Mouse (Mus musculus) C2C12 (cell line): ENCODE results near the gene Gm20388. TPM values are rescaled to one million over a fixed set of nuclear protein-coding genes. Genes with fewer than 3 reads are reported as not detected.

ENCODE experiments used
- H3K27me3 ChIP-seq: one replicate; pipeline ENCODE4 v1.6.1; 2011; ENCODE audit not compliant: control insufficient read depth, insufficient read depth, insufficient read length
- H3K36me3 ChIP-seq: one replicate; pipeline ENCODE4 v1.6.1; 2011; ENCODE audit not compliant: control insufficient read depth, insufficient read depth
- H3K4me3 ChIP-seq: one replicate; pipeline ENCODE4 v1.5.1; 2011; ENCODE audit warnings: mild to moderate bottlenecking, control low read depth; ENCODE audit not compliant: poor library complexity, insufficient read depth, severe bottlenecking
- H3K79me2 ChIP-seq: one replicate; pipeline ENCODE4 v1.6.1; 2011; ENCODE audit not compliant: control insufficient read depth, insufficient read depth
- H3K79me3 ChIP-seq: one replicate; pipeline ENCODE4 v1.6.1; 2011; ENCODE audit warnings: low read depth, control low read depth
- H3ac ChIP-seq: one replicate; pipeline ENCODE3; 2011; ENCODE audit warnings: low read depth; ENCODE audit not compliant: control insufficient read depth, insufficient read length
- CEBPB ChIP-seq: IDR thresholded peaks from one replicate; pipeline ENCODE4 v1.6.1; 2011; ENCODE audit warnings: low read depth, mild to moderate bottlenecking, control low read depth, moderate library complexity
- CTCF ChIP-seq: IDR thresholded peaks from one replicate; pipeline ENCODE4 v1.5.1; 2011; ENCODE audit not compliant: control insufficient read depth, insufficient read depth, insufficient read length
- FOSL1 ChIP-seq: IDR thresholded peaks from one replicate; pipeline ENCODE4 v1.8.0; 2011; ENCODE audit warnings: mild to moderate bottlenecking, low read length; ENCODE audit not compliant: poor library complexity, insufficient read depth, severe bottlenecking
- MAX ChIP-seq: IDR thresholded peaks from one replicate; pipeline ENCODE4 v1.6.1; 2011; ENCODE audit warnings: mild to moderate bottlenecking, control low read depth
- MYOD1 ChIP-seq: IDR thresholded peaks from one replicate; pipeline ENCODE4 v1.6.1; 2011; ENCODE audit warnings: low read depth; ENCODE audit not compliant: control insufficient read depth, insufficient read length
- MYOG ChIP-seq: IDR thresholded peaks from one replicate; pipeline ENCODE4 v1.6.1; 2011; ENCODE audit not compliant: control insufficient read depth, insufficient read length; ENCODE audit errors: extremely low read depth
- USF1 ChIP-seq: IDR thresholded peaks from one replicate; pipeline ENCODE4 v1.6.1; 2011; ENCODE audit warnings: low read depth, mild to moderate bottlenecking, control low read depth, moderate library complexity
- polyA plus RNA-seq: library from polyadenylated mRNA; unstranded; fragments of >200 nt; fragmentation: generic; extraction: Trizol; gene quantifications from one replicate; pipeline ENCODE4 v1.2.1, GENCODE M21; 2012; ENCODE audit warnings: missing spikeins

The Gm20388 gene
- polyA plus RNA-seq, 1 experiment = 15.0 TPM

DNA sequence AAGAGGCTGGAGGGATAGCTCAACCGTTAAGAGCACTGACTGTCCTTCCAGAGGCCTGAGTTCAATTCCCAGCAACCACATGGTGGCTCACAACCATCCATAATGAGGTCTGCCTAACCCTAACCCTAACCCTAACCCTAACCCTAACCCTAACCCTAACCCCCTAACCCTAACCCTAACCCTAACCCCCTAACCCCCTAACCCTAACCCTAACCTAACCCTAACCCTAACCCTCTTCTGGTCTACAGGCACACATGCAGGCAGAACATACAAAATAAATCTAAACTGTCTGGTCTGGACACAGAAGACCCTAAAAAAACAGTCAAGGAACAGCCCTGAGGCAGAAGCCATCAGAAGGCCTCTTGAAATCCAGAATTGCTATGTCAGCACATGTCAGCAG is 4050.7 kb downstream of the Gm20388 start:
- Histone ChIP-seq H3ac (no peak overlapping the region), H3K4me3 (no peak overlapping the region), H3K79me2 (no peaks in the 10 kb centered on the region), H3K36me3 (no peaks in the 10 kb centered on the region), H3K79me3 (no peaks in the 10 kb centered on the region), H3K27me3 (no peaks in the 10 kb centered on the region)
- TF ChIP-seq USF1 (no peak), CTCF (no peak), FOSL1 (no peak)

DNA sequence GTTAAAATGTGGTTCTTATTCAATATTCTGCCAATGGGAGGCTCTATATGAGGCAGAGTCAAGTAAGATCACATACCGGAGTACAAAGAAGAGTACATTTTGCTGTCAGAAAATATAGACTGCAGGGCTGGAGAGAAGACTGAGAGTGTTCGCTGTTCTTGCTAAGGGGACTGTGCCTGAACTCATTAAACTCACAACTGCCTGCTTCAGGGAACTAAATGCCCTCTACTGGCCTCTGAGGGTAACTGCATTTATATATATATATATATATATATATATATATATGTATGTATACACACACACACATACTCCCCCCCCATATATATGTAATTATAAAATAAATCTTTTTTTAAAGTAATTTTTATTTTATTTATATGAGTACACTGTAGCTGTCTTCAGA is 4056.3 kb downstream of the Gm20388 start:
- Histone ChIP-seq H3K79me2 (no peaks in the 10 kb centered on the region), H3K4me3 (no peak overlapping the region), H3K27me3 (no peaks in the 10 kb centered on the region), H3K79me3 (no peaks in the 10 kb centered on the region), H3ac (no peak overlapping the region), H3K36me3 (no peaks in the 10 kb centered on the region)
- TF ChIP-seq MYOG = no peak

DNA sequence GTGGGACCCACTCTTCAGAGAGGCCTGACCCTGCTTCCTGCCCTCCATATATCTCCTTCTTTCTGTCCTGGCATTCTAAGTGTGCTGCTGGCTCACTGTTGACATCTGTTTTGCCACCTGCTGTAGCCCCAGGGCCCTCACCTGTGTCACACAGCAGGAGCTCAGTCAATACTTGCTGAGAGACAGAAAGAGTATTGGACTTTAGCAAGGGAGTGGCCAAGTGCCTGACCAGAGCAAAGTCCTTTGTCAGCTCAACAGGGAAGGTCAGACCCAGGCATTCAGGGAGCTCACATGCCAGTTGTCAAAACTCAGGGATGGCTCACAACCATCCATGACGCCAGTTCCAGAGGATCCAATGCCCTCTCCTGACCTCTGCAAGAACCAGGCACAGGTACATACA is 4062.9 kb downstream of the Gm20388 start:
- Histone ChIP-seq H3K27me3 (no peaks in the 10 kb centered on the region), H3K4me3 (no peak overlapping the region)

DNA sequence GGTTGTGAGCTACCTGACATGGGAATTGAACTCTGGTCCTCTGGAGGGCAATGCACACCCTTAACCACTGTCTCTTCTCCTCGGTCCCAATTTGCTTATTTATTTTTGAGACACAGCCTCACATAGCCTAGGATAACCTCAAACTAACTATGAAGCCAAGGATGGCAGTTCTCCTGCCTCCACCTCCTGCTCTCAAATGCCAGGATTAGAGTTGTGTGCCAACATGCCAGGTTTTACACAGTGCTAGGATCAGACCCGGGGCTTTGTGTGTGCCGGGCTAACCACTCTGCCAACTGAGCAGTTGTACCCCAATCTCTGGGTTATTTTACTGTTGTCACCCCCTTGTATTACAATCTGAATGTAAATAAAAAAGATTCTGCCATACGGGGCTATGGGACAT is 4066.9 kb downstream of the Gm20388 start:
- Histone ChIP-seq H3K36me3 (no peaks in the 10 kb centered on the region), H3K79me3 (no peaks in the 10 kb centered on the region)
- TF ChIP-seq CTCF = no peak
- TF ChIP-seq USF1 = no peak
- no peak for TF ChIP-seq MYOG
- TF ChIP-seq FOSL1 = no peak
- TF ChIP-seq CEBPB = no peak
- TF ChIP-seq MAX = no peak
- TF ChIP-seq MYOD1 = no peak

More for the DNA sequence above, 4062.9 kb downstream of the Gm20388 start:
- no peak for TF ChIP-seq FOSL1
- no peak for TF ChIP-seq MYOG
- H3K79me2 ChIP-seq = no peaks in the 10 kb centered on the region
- H3ac ChIP-seq = no peak overlapping the region
- no peaks in the 10 kb centered on the region for H3K79me3 ChIP-seq
- no peaks in the 10 kb centered on the region for H3K36me3 ChIP-seq

DNA sequence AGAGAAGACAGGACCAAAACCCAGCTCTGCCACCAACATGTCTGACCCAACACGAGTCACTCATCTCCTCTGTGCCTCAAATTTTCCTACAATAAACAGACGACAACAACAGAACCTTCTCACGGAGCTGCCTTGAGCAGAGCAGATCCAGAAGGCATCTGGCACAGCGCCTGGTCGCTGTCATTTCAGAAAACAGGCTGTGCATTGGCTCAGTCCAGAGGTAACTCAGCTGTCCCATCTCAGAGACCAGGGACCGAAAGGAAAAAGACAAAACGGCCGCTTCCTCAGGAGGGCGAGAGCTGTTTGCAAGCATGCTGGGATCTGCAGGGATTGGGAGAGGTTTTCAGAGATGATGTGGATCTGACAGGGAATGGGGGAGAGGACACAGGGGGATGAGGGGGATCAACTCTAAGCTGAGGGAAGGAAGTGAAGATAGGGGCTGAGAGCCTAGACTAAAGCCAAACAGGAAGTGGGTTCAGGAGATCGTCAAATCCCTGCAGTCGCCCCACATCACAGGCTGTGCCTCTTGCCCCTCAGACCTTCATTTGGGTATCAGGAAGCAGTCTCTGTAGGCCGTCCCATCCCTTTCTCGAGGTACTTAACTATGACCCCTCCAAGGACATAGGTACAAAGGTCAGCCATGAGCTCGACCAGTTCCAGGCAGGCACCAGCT is 4067.7 kb downstream of the Gm20388 start:
- H3K27me3 ChIP-seq = no peaks in the 10 kb centered on the region

More for the DNA sequence above, 4066.9 kb downstream of the Gm20388 start:
- H3K79me2 ChIP-seq = no peaks in the 10 kb centered on the region
- H3K27me3 ChIP-seq = no peaks in the 10 kb centered on the region
- no peak overlapping the region for H3ac ChIP-seq
- no peak overlapping the region for H3K4me3 ChIP-seq

DNA sequence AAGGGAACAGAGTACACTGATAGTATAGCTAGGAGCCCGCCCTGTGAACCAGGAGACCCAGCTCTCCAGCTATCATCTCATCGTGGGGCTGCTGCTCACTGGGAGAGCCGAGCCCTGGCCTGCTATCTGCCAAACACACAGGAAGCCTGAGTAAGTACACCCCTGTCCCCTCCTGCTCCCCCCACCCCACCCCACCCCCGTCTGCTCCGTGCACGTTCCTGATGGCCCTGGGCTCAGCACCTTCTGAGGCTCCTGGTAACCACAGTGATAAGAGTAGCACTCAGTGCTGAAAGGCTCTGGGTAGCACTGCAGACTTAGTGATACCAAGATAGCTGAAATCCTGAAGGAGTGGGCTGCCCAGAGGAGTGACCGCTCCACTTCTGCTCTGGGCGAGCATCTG is 4068.3 kb downstream of the Gm20388 start:
- H3K36me3 ChIP-seq = no peaks in the 10 kb centered on the region
- no peak overlapping the region for H3ac ChIP-seq
- H3K27me3 ChIP-seq = no peaks in the 10 kb centered on the region
- no peak overlapping the region for H3K4me3 ChIP-seq
- H3K79me2 ChIP-seq = no peaks in the 10 kb centered on the region
- H3K79me3 ChIP-seq = no peaks in the 10 kb centered on the region
- TF ChIP-seq MYOG = no peak
- no peak for TF ChIP-seq MYOD1
- no peak for TF ChIP-seq CTCF
- TF ChIP-seq FOSL1 = no peak
- no peak for TF ChIP-seq USF1
- TF ChIP-seq MAX = no peak
- no peak for TF ChIP-seq CEBPB

More for the DNA sequence above, 4067.7 kb downstream of the Gm20388 start:
- TF ChIP-seq FOSL1 (no peak), CTCF (no peak), MYOD1 (no peak), MYOG (no peak), MAX (no peak), USF1 (no peak), CEBPB (no peak)
- H3K36me3 ChIP-seq = no peaks in the 10 kb centered on the region
- no peak overlapping the region for H3ac ChIP-seq
- H3K79me2 ChIP-seq = no peaks in the 10 kb centered on the region
- no peaks in the 10 kb centered on the region for H3K79me3 ChIP-seq
- H3K4me3 ChIP-seq = no peak overlapping the region

DNA sequence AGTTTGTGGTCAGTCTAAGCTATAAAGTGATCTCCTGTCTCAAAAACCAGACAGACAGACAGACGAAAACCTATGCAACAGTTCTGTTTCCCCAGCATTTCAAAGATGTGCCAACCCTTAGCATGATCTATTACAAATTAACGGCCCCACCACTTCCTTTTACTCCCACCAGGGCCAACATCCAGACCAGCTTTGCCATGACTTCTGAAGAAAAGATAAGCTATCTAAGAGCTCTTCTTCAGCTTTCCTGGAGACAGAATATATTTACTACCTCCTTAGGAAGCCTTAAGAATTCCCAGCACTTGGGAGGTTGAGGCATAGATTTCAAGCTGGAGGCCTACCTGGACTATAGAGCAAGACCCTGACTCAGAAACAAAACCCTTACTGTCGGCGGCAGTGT is 4069.6 kb downstream of the Gm20388 start:
- no peak overlapping the region for H3K4me3 ChIP-seq
- no peaks in the 10 kb centered on the region for H3K79me2 ChIP-seq

More for the DNA sequence above, 4069.6 kb downstream of the Gm20388 start:
- Histone ChIP-seq H3ac (no peak overlapping the region), H3K79me3 (no peaks in the 10 kb centered on the region), H3K27me3 (no peaks in the 10 kb centered on the region), H3K36me3 (no peaks in the 10 kb centered on the region)
- TF ChIP-seq MYOG (no peak), CEBPB (no peak), CTCF (no peak), MAX (no peak), FOSL1 (no peak), MYOD1 (no peak), USF1 (no peak)
